Mouse (Mus musculus): ENCODE measurements around the gene Cyp2f2.

Gene Cyp2f2

DNA sequence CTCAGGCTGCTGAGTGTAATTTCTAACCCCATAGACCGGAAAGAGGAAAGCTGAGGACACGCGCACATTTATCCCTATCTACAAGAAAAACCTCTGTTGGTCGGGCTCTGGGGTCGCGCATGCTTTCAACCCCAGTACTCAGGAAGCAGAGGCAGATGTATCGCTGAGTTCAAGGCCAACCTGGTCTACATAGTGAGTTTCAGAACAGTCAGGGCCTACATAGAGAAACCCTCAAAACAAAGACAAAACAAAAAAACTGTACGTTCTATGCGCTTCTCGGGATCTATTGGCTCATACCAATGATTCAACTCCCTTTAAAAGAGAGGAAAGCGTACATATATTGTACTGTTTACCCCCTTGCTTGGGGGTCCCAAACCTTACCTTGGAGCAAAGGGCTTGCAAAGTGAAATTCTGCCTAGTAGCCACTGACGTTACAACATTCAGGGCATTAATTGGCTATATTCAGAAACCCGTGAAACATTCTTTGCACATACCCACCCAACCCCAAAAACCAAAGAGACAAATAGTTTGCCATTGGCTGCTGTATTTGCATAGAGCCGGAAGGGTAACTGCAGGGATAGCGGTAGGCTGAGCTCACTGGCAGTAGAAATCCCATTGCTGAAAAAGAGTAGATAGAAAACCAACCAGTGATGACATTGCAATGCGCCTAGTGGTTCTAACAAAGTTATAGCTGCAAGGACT, 59.7 kb downstream of the Cyp2f2 start:
- no peak for DNase-seq

DNA sequence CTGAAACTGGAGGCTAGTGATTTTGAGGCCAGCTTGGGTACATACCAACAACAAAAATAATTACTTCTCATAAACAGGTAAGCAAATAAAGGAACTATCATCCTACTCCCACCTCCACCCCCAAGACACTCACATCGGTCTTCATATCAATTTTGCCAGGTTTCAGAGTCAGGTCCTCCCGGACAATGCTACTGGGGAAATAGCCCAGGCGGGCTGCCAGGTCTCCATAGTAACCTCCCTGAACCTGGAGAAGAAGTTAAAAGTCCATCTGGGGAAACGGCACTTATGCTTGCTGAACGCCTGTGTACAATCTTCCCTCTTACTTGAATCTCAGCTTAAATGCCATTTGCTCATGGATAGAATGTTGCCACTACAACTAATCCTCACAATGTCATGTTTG, 60.3 kb downstream of the Cyp2f2 start:
- DNase-seq = peak; percentile 72

DNA sequence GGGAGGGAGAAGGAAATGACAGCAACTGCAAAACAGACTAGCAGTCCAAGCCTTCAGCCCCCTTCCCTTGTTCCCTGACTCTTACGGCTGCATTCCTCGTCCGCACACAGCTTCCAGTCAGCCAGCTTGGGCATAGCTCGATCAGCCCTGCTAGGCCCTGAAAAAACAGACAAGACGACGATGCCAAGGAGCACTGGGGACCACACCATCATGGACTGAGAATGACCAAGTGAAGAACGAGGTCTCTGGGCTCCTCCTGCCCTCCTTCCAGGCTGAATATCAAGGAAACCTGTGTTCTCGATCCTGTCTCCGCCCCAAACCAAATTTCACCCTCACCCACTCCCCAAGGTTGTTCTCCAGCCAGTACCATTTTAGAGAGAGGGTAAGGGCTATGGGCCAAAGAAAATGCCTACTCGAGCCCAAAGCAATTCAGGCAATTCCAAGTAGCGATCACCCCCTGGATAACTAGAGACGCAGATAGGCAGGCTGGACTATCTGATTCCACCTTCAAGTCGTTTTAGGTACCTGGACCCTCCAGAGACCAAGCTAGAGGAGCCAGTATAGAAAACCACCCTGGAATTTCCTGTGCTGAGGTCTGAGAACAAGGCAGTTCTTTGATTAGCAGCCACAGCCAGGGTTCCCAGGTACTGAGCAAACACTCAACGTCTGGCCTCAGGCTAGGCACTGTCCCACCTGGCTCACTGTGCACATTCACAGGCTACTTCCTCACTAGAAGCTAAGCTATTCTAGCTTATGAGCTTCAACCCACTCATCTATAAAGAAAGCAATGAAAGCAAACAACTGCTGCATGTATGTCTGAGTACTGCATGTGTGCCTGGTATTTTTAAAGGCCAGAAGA, 61.4 kb downstream of the Cyp2f2 start, which contains the start of the genes Gm21983 and Mia:
Gene Gm21983 (minus strand): TSS at position 250 of the 859 bp plus-strand sequence.
Gene Mia (minus strand): TSS at position 321 of the 859 bp plus-strand sequence.
- peak; percentile 64 for DNase-seq

DNA sequence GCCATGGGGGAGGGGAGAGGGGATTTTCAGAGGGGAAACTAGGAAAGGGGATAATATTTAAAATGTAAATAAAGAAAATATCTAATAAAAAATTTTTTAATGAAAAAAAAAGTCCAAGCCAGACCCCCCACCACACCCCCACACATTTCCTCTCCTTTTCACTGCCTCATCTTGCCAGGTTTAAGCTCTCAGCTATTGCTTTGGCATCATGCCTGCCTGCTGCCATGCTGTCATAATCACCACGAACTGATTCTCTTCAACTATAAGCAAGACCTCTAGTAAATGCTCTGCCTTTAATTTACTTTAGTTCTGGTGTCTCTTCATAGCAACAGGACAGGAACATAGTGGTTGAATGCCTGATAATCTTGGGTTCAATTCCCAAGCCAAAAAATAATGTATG, 62.8 kb downstream of the Cyp2f2 start:
- DNase-seq = no peak
